Mouse (Mus musculus) cerebellum, adult 2 months (tissue): ENCODE results near the gene Fhad1. TPM values are rescaled to one million over a fixed set of nuclear protein-coding genes. Genes with fewer than 3 reads are reported as not detected.

ENCODE experiments used
- DNase-seq, 2 experiments: peaks; one replicate each; pipeline ENCODE4 v3.0.0; 2021
- H3K27ac ChIP-seq: fragments of 200-500 bp; 2 replicates; pipeline ENCODE4 v1.5.1; 2012; ENCODE audit warnings: low read length, control low read depth, inconsistent platforms; ENCODE audit not compliant: insufficient read depth
- H3K27me3 ChIP-seq: fragments of 200-500 bp; 2 replicates; pipeline ENCODE4 v1.6.1; 2012; ENCODE audit warnings: inconsistent platforms, mild to moderate bottlenecking, low read length, moderate library complexity; ENCODE audit not compliant: control insufficient read depth, insufficient read depth
- H3K4me1 ChIP-seq: fragments of 200-500 bp; 2 replicates; pipeline ENCODE4 v1.6.1; 2011; ENCODE audit warnings: low read length; ENCODE audit not compliant: control insufficient read depth, insufficient read depth
- H3K4me3 ChIP-seq: fragments of 200-500 bp; replicated peaks from 2 replicates; pipeline ENCODE3; 2011; ENCODE audit warnings: mild to moderate bottlenecking, low read depth, low read length, control low read depth; ENCODE audit not compliant: insufficient read depth
- CTCF ChIP-seq: fragments of 200-500 bp; IDR thresholded peaks from 2 replicates; pipeline ENCODE4 v1.5.1; 2011; ENCODE audit warnings: low read depth, mild to moderate bottlenecking, control low read depth, low read length, moderate library complexity, borderline replicate concordance; ENCODE audit not compliant: insufficient read depth
- POLR2A ChIP-seq: fragments of 200-500 bp; IDR thresholded peaks from 2 replicates; pipeline ENCODE4 v1.6.1; 2011; ENCODE audit warnings: low read length, control low read depth, borderline replicate concordance; ENCODE audit not compliant: insufficient read depth
- WGBS: fragments of 180-500 bp; shearing (Covaris S2); methylation state at CpG from one replicate; pipeline ENCODE4 v1.1.7; 2018; 5-methylcytosine and 5-hydroxymethylcytosine counted together
- polyA plus RNA-seq: library from polyadenylated mRNA; depleted of rRNA; stranded (reverse); fragments of >200 nt; gene quantifications from 2 replicates; pipeline ENCODE4 v1.2.3, GENCODE M21; 2012

Gene Fhad1
- polyA plus RNA-seq, 1 experiment = 2.1 TPM

- Histone ChIP-seq H3K27ac (no peak overlapping the region), H3K27me3 (no peaks in the 10 kb centered on the region)
These were observed 117.7 kb downstream of the Fhad1 start for GRCm38 (mm10) chr4:141897225-141897624.

GRCm38 (mm10) chr4:141895772-141896171 is 119.1 kb downstream of the Fhad1 start:
- no peaks in the 10 kb centered on the region for H3K27me3 ChIP-seq
- no peak overlapping the region for H3K27ac ChIP-seq
- WGBS = 78% methylated on average over 12 of the region's 12 CpGs
- DNase-seq = no peak
- H3K4me3 ChIP-seq = no peak overlapping the region
- no peaks in the 10 kb centered on the region for H3K4me1 ChIP-seq
- no peak for TF ChIP-seq POLR2A
- no peak for TF ChIP-seq CTCF

More at GRCm38 (mm10) chr4:141897225-141897624, 117.7 kb downstream of the Fhad1 start:
- 57% methylated on average over 6 of the region's 6 CpGs for WGBS
- peak in 1 of 2 experiments; percentile 22 for DNase-seq
- TF ChIP-seq CTCF = no peak
- no peak for TF ChIP-seq POLR2A
- H3K4me1 ChIP-seq = no peaks in the 10 kb centered on the region
- H3K4me3 ChIP-seq = no peak overlapping the region

DNA sequence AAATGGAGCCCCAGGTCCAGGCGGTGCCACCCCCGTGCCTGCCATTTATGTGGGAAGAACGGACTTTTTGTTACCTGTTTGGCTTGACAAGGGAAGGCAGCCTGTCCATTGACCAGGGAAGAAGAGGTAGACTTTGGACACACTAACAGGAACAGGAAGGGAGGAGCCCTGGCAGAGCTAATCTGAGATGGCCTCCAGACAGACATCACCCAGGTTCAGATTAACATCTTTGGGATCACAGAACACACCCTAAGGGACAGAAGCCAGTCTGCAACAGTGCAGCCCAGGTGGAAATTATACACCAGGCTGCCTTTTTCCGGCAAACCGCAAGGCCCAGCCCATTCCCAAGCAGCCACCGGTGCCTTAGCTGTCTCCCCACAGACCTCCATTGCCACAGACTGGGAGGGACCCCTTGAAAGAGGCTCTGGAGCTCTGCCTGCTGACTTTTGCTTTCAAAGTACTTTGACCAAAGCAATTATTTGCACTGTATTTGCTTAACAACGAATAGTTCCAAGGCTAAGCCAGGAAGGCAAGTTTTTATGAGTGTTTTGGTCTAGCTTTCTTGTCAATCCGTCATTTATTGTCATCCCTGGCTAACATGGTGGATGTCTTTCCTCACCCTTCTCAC is 121.6 kb downstream of the Fhad1 start:
- 89% methylated on average over 8 of the region's 8 CpGs for WGBS
- Histone ChIP-seq H3K27me3 (no peaks in the 10 kb centered on the region), H3K4me1 (no peaks in the 10 kb centered on the region), H3K4me3 (no peak overlapping the region), H3K27ac (no peak overlapping the region)
- no peak for DNase-seq
- TF ChIP-seq CTCF (no peak), POLR2A (no peak)

GRCm38 (mm10) chr4:141886385-141886968 is 128.4 kb downstream of the Fhad1 start:
- Histone ChIP-seq H3K27me3 (no peaks in the 10 kb centered on the region; the same call in 1 of the 2 replicates), H3K4me1 (0 out of 2 replicates have a peak, but pooled peaks cover 7% of the 10 kb centered on the region), H3K27ac (no peak overlapping the region), H3K4me3 (no peak overlapping the region)
- DNase-seq = no peak
- WGBS = 54% methylated on average over 6 of the region's 6 CpGs
- TF ChIP-seq POLR2A = no peak
- TF ChIP-seq CTCF = no peak

- no peak for DNase-seq
- TF ChIP-seq CTCF (no peak), POLR2A (no peak)
- H3K27ac ChIP-seq = no peak overlapping the region
These were observed 129.4 kb downstream of the Fhad1 start for GRCm38 (mm10) chr4:141885451-141885850.

GRCm38 (mm10) chr4:141882858-141883257 is 132.0 kb downstream of the Fhad1 start:
- Histone ChIP-seq H3K4me3 (no peak overlapping the region), H3K4me1 (0 out of 2 replicates have a peak, but pooled peaks cover 7% of the 10 kb centered on the region), H3K27me3 (no peaks in the 10 kb centered on the region; the same call in 1 of the 2 replicates), H3K27ac (no peak overlapping the region)
- TF ChIP-seq POLR2A (no peak), CTCF (no peak)
- 78% methylated on average over 7 of the region's 7 CpGs for WGBS
- DNase-seq = no peak

More at GRCm38 (mm10) chr4:141885451-141885850, 129.4 kb downstream of the Fhad1 start:
- H3K27me3 ChIP-seq = no peaks in the 10 kb centered on the region; the same call in 1 of the 2 replicates
- H3K4me3 ChIP-seq = no peak overlapping the region
- H3K4me1 ChIP-seq = 0 out of 2 replicates have a peak, but pooled peaks cover 7% of the 10 kb centered on the region
- WGBS = 79% methylated on average over 9 of the region's 9 CpGs

DNA sequence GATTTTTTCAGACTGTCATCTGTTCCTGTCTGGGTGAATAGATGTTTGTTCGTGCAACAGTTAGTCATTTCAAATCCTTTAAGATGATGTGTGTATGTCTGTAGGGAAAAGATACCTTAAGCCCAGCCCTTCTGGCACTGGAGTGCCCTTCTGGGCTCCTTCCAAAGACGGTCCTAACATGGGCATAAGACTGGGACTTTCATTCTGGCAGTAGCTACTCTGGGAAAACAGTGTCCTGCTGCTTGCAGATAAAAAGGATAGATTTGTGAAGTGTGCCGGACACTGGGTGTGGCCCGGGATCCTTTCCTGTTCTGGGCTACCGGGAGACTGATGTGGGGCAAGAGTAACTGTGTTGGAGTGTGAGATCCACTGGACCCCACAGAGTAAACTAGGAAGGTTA is 132.9 kb downstream of the Fhad1 start:
- Histone ChIP-seq H3K4me1 (0 out of 2 replicates have a peak, but pooled peaks cover 7% of the 10 kb centered on the region), H3K4me3 (no peak overlapping the region), H3K27me3 (no peaks in the 10 kb centered on the region), H3K27ac (no peak overlapping the region)
- DNase-seq = no peak
- WGBS = 28% methylated on average over 5 of the region's 5 CpGs
- no peak for TF ChIP-seq CTCF
- no peak for TF ChIP-seq POLR2A
